Mouse (Mus musculus) heart, adult 2 months (tissue): ENCODE data around the gene Stap1. TPM values are rescaled to one million over a fixed set of nuclear protein-coding genes. Genes with fewer than 3 reads are reported as not detected.
A peak's percentile ranks its signal among the peaks of the same experiment; 100 is the strongest.

Experiments used
- DNase-seq, 2 experiments: peaks; one replicate each; pipeline ENCODE4 v3.0.0; 2021
- H3K27ac ChIP-seq: fragments of 200-600 bp; 2 replicates; pipeline ENCODE4 v1.8.1; 2022
- H3K27me3 ChIP-seq: fragments of 200-500 bp; 2 replicates; pipeline ENCODE4 v1.6.1; 2012; ENCODE audit warnings: mild to moderate bottlenecking, low read length, inconsistent platforms, mixed read lengths; ENCODE audit not compliant: control insufficient read depth, insufficient read depth
- H3K36me3 ChIP-seq: fragments of 200-500 bp; 2 replicates; pipeline ENCODE4 v1.6.1; 2012; ENCODE audit warnings: low read length, inconsistent platforms; ENCODE audit not compliant: control insufficient read depth, insufficient read depth
- H3K4me1 ChIP-seq: fragments of 200-500 bp; 2 replicates; pipeline ENCODE4 v1.6.1; 2011; ENCODE audit warnings: low read length; ENCODE audit not compliant: control insufficient read depth, insufficient read depth
- H3K4me3 ChIP-seq: fragments of 200-600 bp; 2 replicates; pipeline ENCODE4 v1.8.1; 2022
- H3K79me2 ChIP-seq: fragments of 200-500 bp; replicated peaks from 2 replicates; pipeline ENCODE4 v1.6.1; 2012; ENCODE audit warnings: mild to moderate bottlenecking, inconsistent platforms, low read length, moderate library complexity, mixed read lengths; ENCODE audit not compliant: control insufficient read depth, insufficient read depth
- H3K9ac ChIP-seq: fragments of 200-500 bp; 2 replicates; pipeline ENCODE4 v1.6.1; 2012; ENCODE audit warnings: low read depth, mild to moderate bottlenecking, control low read depth, inconsistent platforms, low read length, mixed read lengths
- CTCF ChIP-seq: fragments of 200-600 bp; IDR thresholded peaks from 2 replicates; pipeline ENCODE4 v1.8.1; 2022; ENCODE audit warnings: antibody characterized with exemption, mild to moderate bottlenecking, moderate library complexity
- EP300 ChIP-seq: fragments of 200-500 bp; IDR thresholded peaks from 2 replicates; pipeline ENCODE4 v1.6.1; 2011; ENCODE audit warnings: low read depth, low read length, control low read depth; ENCODE audit not compliant: insufficient read depth
- POLR2A ChIP-seq: fragments of 200-500 bp; IDR thresholded peaks from 2 replicates; pipeline ENCODE4 v1.6.1; 2011; ENCODE audit warnings: mild to moderate bottlenecking, low read depth, low read length, control low read depth; ENCODE audit not compliant: insufficient read depth
- WGBS: fragments of 180-500 bp; shearing (Covaris S2); methylation state at CpG from one replicate; pipeline ENCODE4 v1.1.7; 2018; 5-methylcytosine and 5-hydroxymethylcytosine counted together
- intact Hi-C: fragments of 180-260 bp; cut with DNase I; formaldehyde crosslinking; loops from one replicate; pipeline ENCODE4 v1.15.1; 2025
- polyA plus RNA-seq: library from polyadenylated mRNA; depleted of rRNA; stranded (reverse); fragments of >200 nt; gene quantifications from 2 replicates; pipeline ENCODE4 v1.2.3, GENCODE M21; 2012
- total RNA-seq, 2 experiments: library from RNA; stranded (reverse); gene quantifications; 2 replicates each; pipeline ENCODE4 v1.2.3; 2021

Stap1 gene
- total and polyA plus RNA-seq, 3 experiments, result 0.57 to 0.68 (median 0.64) TPM

DNA sequence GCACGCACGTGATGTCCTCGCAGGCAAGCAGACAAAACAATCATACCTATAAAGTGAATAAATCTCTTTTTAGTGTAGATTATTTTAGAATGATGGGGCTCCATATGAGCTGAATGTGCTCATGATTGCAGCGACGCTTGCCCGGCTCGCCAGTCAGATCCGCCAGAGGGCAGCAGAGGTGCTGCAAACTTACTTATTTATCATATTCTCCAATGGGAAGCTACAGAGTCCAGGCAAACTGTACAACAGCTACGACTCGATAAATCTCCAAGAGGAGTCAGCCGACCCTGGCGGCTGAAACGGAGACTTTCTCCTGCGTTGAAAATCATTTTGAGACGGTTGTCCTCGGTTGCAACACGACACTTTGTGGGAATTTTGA, 5.0 kb upstream of the Stap1 start:
- WGBS, result under 1% methylated on average over 17 of the region's 17 CpGs
- H3K4me3 ChIP-seq, result peak overlapping the region; percentile 57
- H3K27me3 ChIP-seq, result no peaks in the 10 kb centered on the region
- H3K4me1 ChIP-seq, result no peaks in the 10 kb centered on the region; the same call in 1 of the 2 replicates
- TF ChIP-seq CTCF (no peak; the same call in 1 of the 2 replicates), EP300 (0 out of 2 replicates have a peak, but pooled peaks have one; percentile 45), POLR2A (no peak)
- H3K27ac ChIP-seq, result peak overlapping the region; percentile 78
- DNase-seq, result peak; percentile 88 to 91
- peak overlapping the region; percentile 51; the same call in 1 of the 2 replicates for H3K9ac ChIP-seq
- no peaks in the 10 kb centered on the region for H3K79me2 ChIP-seq
- no peaks in the 10 kb centered on the region for H3K36me3 ChIP-seq
- intact Hi-C loops, result loop anchor here (2.0 to 5.0 kb wide), 3 partner anchors 56 to 741 kb away; no protein-coding TSS in a partner anchor

DNA sequence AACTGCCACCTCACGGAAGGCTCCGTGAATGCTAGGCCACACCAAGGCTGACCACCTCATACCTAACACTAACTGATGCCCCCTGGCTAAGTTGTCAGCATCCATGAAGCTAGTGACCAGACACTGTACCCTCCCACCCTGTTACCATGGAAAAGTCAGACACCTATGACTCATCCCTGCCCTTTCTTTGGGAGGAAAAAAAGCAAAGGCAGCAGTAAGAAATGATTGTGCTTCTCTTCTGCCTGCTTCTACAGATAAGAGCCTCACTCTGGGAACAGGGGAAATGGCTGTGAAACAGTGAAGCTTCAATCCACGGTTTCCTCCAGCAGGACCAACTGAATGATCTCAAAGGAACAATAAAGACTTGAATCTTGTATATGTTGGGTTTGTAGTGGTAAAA, 3.1 kb upstream of the Stap1 start:
- Histone ChIP-seq H3K9ac (no peak overlapping the region), H3K4me3 (no peak overlapping the region), H3K79me2 (no peaks in the 10 kb centered on the region), H3K27ac (no peak overlapping the region), H3K4me1 (no peaks in the 10 kb centered on the region; the same call in 1 of the 2 replicates), H3K27me3 (no peaks in the 10 kb centered on the region), H3K36me3 (no peaks in the 10 kb centered on the region)
- TF ChIP-seq EP300 (no peak), CTCF (no peak), POLR2A (no peak)
- WGBS, result 43% methylated on average over 3 of the region's 3 CpGs
- DNase-seq, result no peak
- intact Hi-C loops, result loop anchor here (5.0 kb wide), 2 partner anchors 124 to 739 kb away; no protein-coding TSS in a partner anchor

GRCm38 (mm10) chr5:86069121-86069520, 2.4 kb upstream of the Stap1 start:
- intact Hi-C loops, result loop anchor here (5.0 kb wide), 2 partner anchors 123 to 738 kb away; no protein-coding TSS in a partner anchor
- Histone ChIP-seq H3K27ac (no peak overlapping the region), H3K4me1 (no peaks in the 10 kb centered on the region; the same call in 1 of the 2 replicates), H3K36me3 (no peaks in the 10 kb centered on the region), H3K79me2 (no peaks in the 10 kb centered on the region), H3K27me3 (no peaks in the 10 kb centered on the region), H3K4me3 (no peak overlapping the region), H3K9ac (no peak overlapping the region)
- TF ChIP-seq CTCF (no peak), EP300 (no peak), POLR2A (no peak)
- DNase-seq, result no peak
- WGBS, result 71% methylated on average over 6 of the region's 6 CpGs

- intact Hi-C loops, result no loop called here
- no peak overlapping the region for H3K27ac ChIP-seq
- no peaks in the 10 kb centered on the region for H3K27me3 ChIP-seq
- WGBS, result 76% methylated on average over 4 of the region's 4 CpGs
- H3K4me3 ChIP-seq, result no peak overlapping the region
- H3K4me1 ChIP-seq, result no peaks in the 10 kb centered on the region
- no peak overlapping the region for H3K9ac ChIP-seq
- TF ChIP-seq POLR2A (no peak), CTCF (no peak)
- no peaks in the 10 kb centered on the region for H3K79me2 ChIP-seq
- H3K36me3 ChIP-seq, result no peaks in the 10 kb centered on the region
- DNase-seq, result no peak
Measured at GRCm38 (mm10) chr5:86072756-86073386, 1.3 kb downstream of the Stap1 start.

DNA sequence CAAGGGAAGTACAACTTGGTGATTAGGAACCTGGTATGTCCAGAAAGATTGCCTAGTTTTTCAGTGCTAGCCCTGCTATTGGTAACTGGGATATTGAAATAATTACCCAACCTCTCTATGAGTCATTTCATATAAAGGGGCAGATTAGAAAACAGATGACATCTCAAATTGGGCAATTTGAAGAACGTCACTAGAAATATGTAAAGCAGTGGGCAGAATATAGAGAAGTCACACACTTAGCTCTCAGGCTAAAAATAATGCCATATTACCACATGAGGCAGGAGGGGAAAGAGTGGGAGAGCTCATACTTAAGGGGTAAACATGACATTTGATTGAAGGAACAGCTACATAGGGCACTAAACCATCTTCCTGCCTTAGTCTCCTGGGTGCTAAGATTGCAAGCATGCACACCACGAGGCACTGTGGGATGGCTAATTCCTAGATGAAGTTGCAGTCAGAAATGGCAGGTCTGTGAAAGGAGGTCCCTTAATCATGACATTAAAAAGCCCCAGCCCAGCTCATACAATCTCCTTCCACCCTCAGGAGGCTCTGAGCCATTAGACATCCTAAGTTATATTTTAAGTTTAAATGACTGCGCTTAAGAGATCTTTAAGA, 7.3 kb downstream of the Stap1 start:
- H3K36me3 ChIP-seq, result no peaks in the 10 kb centered on the region
- no peak overlapping the region for H3K27ac ChIP-seq
- H3K9ac ChIP-seq, result no peak overlapping the region
- H3K4me3 ChIP-seq, result no peak overlapping the region
- intact Hi-C loops, result no loop called here
- H3K79me2 ChIP-seq, result no peaks in the 10 kb centered on the region
- H3K4me1 ChIP-seq, result no peaks in the 10 kb centered on the region
- DNase-seq, result no peak
- TF ChIP-seq POLR2A (no peak), EP300 (no peak), CTCF (no peak)
- no peaks in the 10 kb centered on the region for H3K27me3 ChIP-seq
- 73% methylated on average over 3 of the region's 3 CpGs for WGBS

DNA sequence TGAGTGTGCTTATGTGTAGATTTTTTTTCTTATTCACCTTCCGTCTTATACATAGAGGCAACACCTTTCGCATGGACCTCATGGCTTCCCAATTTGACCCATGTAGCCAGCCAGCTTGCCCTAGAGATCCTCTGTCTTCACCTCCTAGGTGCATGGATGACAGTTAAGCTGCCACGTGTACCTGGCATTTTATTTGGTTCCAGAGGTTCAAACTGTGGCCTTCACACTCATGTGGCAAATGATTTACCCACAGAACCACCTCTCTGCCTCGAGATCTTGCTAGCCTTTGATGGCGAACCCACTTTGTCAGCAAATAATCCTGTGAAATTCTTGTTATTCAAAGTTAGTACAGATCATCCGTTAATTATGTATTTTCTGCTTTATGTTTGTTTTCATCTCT, 12.4 kb downstream of the Stap1 start:
- no peak for TF ChIP-seq POLR2A
- no peak for TF ChIP-seq EP300
- TF ChIP-seq CTCF, result no peak
- Histone ChIP-seq H3K4me1 (no peaks in the 10 kb centered on the region), H3K4me3 (no peak overlapping the region), H3K27ac (no peak overlapping the region), H3K27me3 (no peaks in the 10 kb centered on the region), H3K9ac (no peak overlapping the region), H3K79me2 (no peaks in the 10 kb centered on the region), H3K36me3 (no peaks in the 10 kb centered on the region)
- DNase-seq, result no peak
- WGBS, result 85% methylated on average over 6 of the region's 6 CpGs
- intact Hi-C loops, result no loop called here
